Mouse (Mus musculus) layer of hippocampus, adult 11-12 months (tissue): ENCODE data around the gene Rin3.
"Not testable (repeated sequence)": the region's sequence is repeated elsewhere in the genome, so short reads cannot be mapped to it uniquely, and the experiment has no call there.

ENCODE experiments used
- DNase-seq: peaks from one replicate; pipeline ENCODE4 v3.0.0; 2022; ENCODE audit warnings: low spot score

The Rin3 gene

GRCm38 (mm10) chr12:102282763-102283482 lies at the start of gene Rin3:
Gene Rin3, plus strand, starts transcription at chr12:102283048.
- DNase-seq: no peak

GRCm38 (mm10) chr12:102235551-102235950 lies 47.3 kb upstream of the Rin3 start:
- no peak for DNase-seq

- no peak for DNase-seq
Observed at GRCm38 (mm10) chr12:102236317-102236716, 46.5 kb upstream of the Rin3 start.

GRCm38 (mm10) chr12:102242076-102242722 lies 40.6 kb upstream of the Rin3 start:
- no peak for DNase-seq

GRCm38 (mm10) chr12:102243915-102244314 lies 38.9 kb upstream of the Rin3 start:
- no peak for DNase-seq

GRCm38 (mm10) chr12:102246226-102246625 lies 36.6 kb upstream of the Rin3 start:
- DNase-seq: no peak

- no peak for DNase-seq
Observed at GRCm38 (mm10) chr12:102248104-102248503, 34.7 kb upstream of the Rin3 start.

- peak; percentile 51 for DNase-seq
Observed at GRCm38 (mm10) chr12:102250316-102250715, 32.5 kb upstream of the Rin3 start.

GRCm38 (mm10) chr12:102251070-102251469 lies 31.8 kb upstream of the Rin3 start:
- DNase-seq: peak; percentile 30

GRCm38 (mm10) chr12:102251985-102252384 lies 30.9 kb upstream of the Rin3 start:
- DNase-seq: no peak

GRCm38 (mm10) chr12:102252525-102252924 lies 30.3 kb upstream of the Rin3 start:
- DNase-seq: no peak

- no peak for DNase-seq
Observed at GRCm38 (mm10) chr12:102255012-102255411, 27.8 kb upstream of the Rin3 start.

- no peak for DNase-seq
Observed at GRCm38 (mm10) chr12:102258522-102259112, 24.2 kb upstream of the Rin3 start.

- DNase-seq: no peak
Observed at GRCm38 (mm10) chr12:102261933-102262396, 20.9 kb upstream of the Rin3 start.

GRCm38 (mm10) chr12:102262809-102263208 lies 20.0 kb upstream of the Rin3 start:
- no peak for DNase-seq

- no peak for DNase-seq
Observed at GRCm38 (mm10) chr12:102263249-102263648, 19.6 kb upstream of the Rin3 start.

- DNase-seq: no peak
Observed at GRCm38 (mm10) chr12:102266433-102266832, 16.4 kb upstream of the Rin3 start.

GRCm38 (mm10) chr12:102269144-102269543 lies 13.7 kb upstream of the Rin3 start:
- DNase-seq: no peak

- DNase-seq: no peak
Observed at GRCm38 (mm10) chr12:102270776-102271405, 12.0 kb upstream of the Rin3 start.

GRCm38 (mm10) chr12:102271447-102271846 lies 11.4 kb upstream of the Rin3 start:
- DNase-seq: no peak

GRCm38 (mm10) chr12:102275833-102276443 lies 6.9 kb upstream of the Rin3 start:
- no peak for DNase-seq

GRCm38 (mm10) chr12:102280290-102280689 lies 2.6 kb upstream of the Rin3 start:
- DNase-seq: not testable (repeated sequence)
